11 mouse cellular contexts compared by ENCODE assay signal in the genomic region with DNA sequence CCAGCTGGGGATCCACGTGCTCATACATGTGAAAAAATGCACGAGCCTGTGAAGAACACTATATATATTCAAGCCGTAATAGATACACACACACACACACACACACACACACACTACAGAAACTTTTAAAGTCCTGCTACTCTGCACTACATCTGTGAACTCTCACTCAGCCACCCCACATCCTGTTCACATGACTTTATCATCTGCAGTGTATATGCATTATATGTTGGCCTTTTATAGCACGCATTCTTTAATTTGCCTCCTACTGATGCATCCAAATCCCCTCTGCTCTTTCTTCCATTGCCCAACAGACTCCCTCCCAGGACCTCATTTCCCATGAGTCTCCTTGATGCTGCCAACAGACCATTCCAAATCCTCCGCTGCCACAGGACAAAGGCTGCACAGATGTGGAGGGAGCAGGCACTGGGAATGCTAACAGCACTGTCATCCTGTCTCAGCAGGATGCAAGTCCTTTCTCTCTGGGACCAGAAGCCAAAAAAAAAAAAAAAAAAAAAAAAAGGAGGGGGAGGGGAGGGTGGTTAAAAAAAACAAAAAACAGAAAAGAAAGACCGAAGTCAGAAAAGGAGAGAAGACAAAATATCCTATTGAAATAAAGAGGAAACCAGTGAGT. TPM values are rescaled to one million over a fixed set of nuclear protein-coding genes. Genes with fewer than 3 reads are reported as not detected.
DNase-seq lines count a peak whose midpoint lies in the region; ATAC-seq lines count a peak whose summit lies in the region.
"Had no signal": no experiment of that assay in that cellular context is flagged by ENCODE, and none has a peak within 500 bp of the region (broad histone marks: within the 10 kb centered on the region; RNA-seq: fewer than 3 reads in every experiment).

No protein-coding gene starts in this region.

- H3K27me3 ChIP-seq in heart, embryonic 15.5 days: no peaks in the 10 kb centered on the region
- H3K27me3 ChIP-seq in hindbrain, embryonic 13.5 days: no peaks in the 10 kb centered on the region
- H3K27me3 ChIP-seq in midbrain, embryonic 16.5 days (ENCODE audit: control insufficient read depth, insufficient read depth, low read depth, low read length): no peaks in the 10 kb centered on the region

- no peak for ATAC-seq in heart, embryonic 15.5 days (replicated peaks; ENCODE audit: insufficient number of reproducible peaks, insufficient read depth, low FRiP score, low read depth)
- ATAC-seq in hindbrain, embryonic 13.5 days (ENCODE audit: low FRiP score): peak; percentile 82
- peak; percentile 56; the same call in 1 of the 2 replicates for ATAC-seq in midbrain, embryonic 16.5 days
- ATAC-seq in megakaryocyte, adult 5-6 weeks (ENCODE audit: poor library complexity, severe bottlenecking): no peak
- ATAC-seq: activated CD4-positive, CD25-positive, alpha-beta regulatory T cell, adult 4 months had no signal

- H3K9me3 ChIP-seq in heart, embryonic 15.5 days (replicated peaks): no peaks in the 10 kb centered on the region
- H3K9me3 ChIP-seq in hindbrain, embryonic 13.5 days: no peaks in the 10 kb centered on the region
- H3K9me3 ChIP-seq in midbrain, embryonic 16.5 days (replicated peaks; ENCODE audit: control insufficient read depth, low read length, poor library complexity, severe bottlenecking): no peaks in the 10 kb centered on the region

- 48% methylated on average over 6 of the region's 6 CpGs for WGBS in heart, embryonic 15.5 days
- WGBS in hindbrain, embryonic 13.5 days: 20% methylated on average over 6 of the region's 6 CpGs
- WGBS in midbrain, embryonic 16.5 days: 14% methylated on average over 6 of the region's 6 CpGs

- no peak for DNase-seq in heart, postnatal 25 days (ENCODE audit: low spot score)
- DNase-seq in embryo, embryonic 9.5 days (ENCODE audit: extremely low spot score): peak; percentile 59
- no peak for DNase-seq in layer of hippocampus, postnatal 10 days (ENCODE audit: low spot score in 2 of 2)
- no peak for DNase-seq in frontal cortex, postnatal 25 days (ENCODE audit: low spot score in 2 of 2)
- DNase-seq: cerebellum, adult 11-12 months; layer of hippocampus, adult 9-11 months had no signal

- no peaks in the 10 kb centered on the region for H3K36me3 ChIP-seq in heart, embryonic 15.5 days
- no peaks in the 10 kb centered on the region for H3K36me3 ChIP-seq in hindbrain, embryonic 13.5 days
- no peaks in the 10 kb centered on the region for H3K36me3 ChIP-seq in midbrain, embryonic 16.5 days (ENCODE audit: control insufficient read depth, insufficient read depth, low read length)

- H3K9ac ChIP-seq in heart, embryonic 15.5 days: no peak overlapping the region
- H3K9ac ChIP-seq in hindbrain, embryonic 13.5 days: no peak overlapping the region
- no peak overlapping the region for H3K9ac ChIP-seq in midbrain, embryonic 16.5 days (ENCODE audit: low read depth, low read length)

- no peak overlapping the region for H3K4me2 ChIP-seq in heart, embryonic 15.5 days
- H3K4me2 ChIP-seq in hindbrain, embryonic 13.5 days: no peak overlapping the region
- no peak overlapping the region for H3K4me2 ChIP-seq in midbrain, embryonic 16.5 days (ENCODE audit: low read length)

- no peak overlapping the region for H3K4me3 ChIP-seq in heart, embryonic 15.5 days
- no peak overlapping the region for H3K4me3 ChIP-seq in hindbrain, embryonic 13.5 days
- no peak overlapping the region for H3K4me3 ChIP-seq in midbrain, embryonic 16.5 days (ENCODE audit: low read depth, low read length)

- H3K4me1 ChIP-seq in heart, embryonic 15.5 days (replicated peaks): no peaks in the 10 kb centered on the region
- H3K4me1 ChIP-seq in hindbrain, embryonic 13.5 days (replicated peaks): peaks cover 13% of the 10 kb centered on the region
- peaks cover 3% of the 10 kb centered on the region for H3K4me1 ChIP-seq in midbrain, embryonic 16.5 days (ENCODE audit: control insufficient read depth, insufficient read depth, low read length)

- intact Hi-C loops in heart, postnatal 25 days (cut with DNase I): no loop called here

- peak overlapping the region; percentile 37; the same call in 1 of the 2 replicates for H3K27ac ChIP-seq in heart, embryonic 15.5 days
- H3K27ac ChIP-seq in hindbrain, embryonic 13.5 days: peak overlapping the region; percentile 69; the same call in 1 of the 2 replicates
- H3K27ac ChIP-seq in midbrain, embryonic 16.5 days (ENCODE audit: low read length): peak overlapping the region; percentile 33; the same call in 1 of the 2 replicates

RNA-seq across cellular contexts. Expression of gene Ptn, which starts 47.7 kb away (rescaled TPM):
- 354 and 357 TPM in 2 replicates for polyA plus RNA-seq in heart, embryonic 15.5 days (2015; fragmentation: Nextera tagmentation; extraction: Ambion mirVana)
- 1 to 10 TPM; 4.2 to 4.4 TPM for total RNA-seq in heart, postnatal 25 days (2021)
- polyA plus RNA-seq in hindbrain, embryonic 13.5 days (2015; fragmentation: Nextera tagmentation; extraction: Ambion mirVana): 566 and 774 TPM in 2 replicates
- polyA plus RNA-seq in midbrain, embryonic 16.5 days (2015; fragmentation: Nextera tagmentation; extraction: Ambion mirVana): 861 and 866 TPM in 2 replicates
- total RNA-seq in megakaryocyte, adult 5-6 weeks (2015): not detected in 2 replicates
- not detected in 2 replicates for total RNA-seq in megakaryocyte, adult 5-6 weeks (2017)
- 100 to 1,000 TPM; 592 to 633 TPM for total RNA-seq in layer of hippocampus, postnatal 10 days (2021)
- polyA plus RNA-seq: activated CD4-positive, CD25-positive, alpha-beta regulatory T cell, adult 4 months had no signal

Comparison
In these comparisons a context has a peak if more than half of its experiments do, and no peak if none do; other contexts are left out.
1. ATAC-seq: peak in hindbrain, embryonic 13.5 days (single experiment) and midbrain, embryonic 16.5 days (single experiment); none in heart, embryonic 15.5 days (single experiment) and megakaryocyte, adult 5-6 weeks (single experiment).
2. RNA of gene Ptn, which starts 47.7 kb away (total RNA-seq): 592 to 633 TPM in layer of hippocampus, postnatal 10 days; 4.2 to 4.4 TPM in heart, postnatal 25 days and not detected in megakaryocyte, adult 5-6 weeks; every median in the first group is over 100 times any median in the second.
3. Peak in every context shown above with its lines, with median percentiles within 50 percentile points of each other: H3K27ac ChIP-seq.